Mouse (Mus musculus): ENCODE measurements around the gene Uqcrfs1. TPM values are rescaled to one million over a fixed set of nuclear protein-coding genes. Genes with fewer than 3 reads are reported as not detected.

The Uqcrfs1 gene
- polyA plus RNA-seq, 1 experiment, result 229 TPM

- Histone ChIP-seq H3K27ac (ENCODE audit: insufficient read depth, low read length) (no peak overlapping the region), H3K27me3 (ENCODE audit: control insufficient read depth, insufficient read depth, low read length) (no peaks in the 10 kb centered on the region), H3K4me3 (replicated peaks; ENCODE audit: insufficient read depth, low read depth, low read length) (no peak overlapping the region), H3K4me1 (ENCODE audit: control insufficient read depth, insufficient read depth, low read length) (no peaks in the 10 kb centered on the region)
- peak in 1 of 2 experiments; percentile 6 for DNase-seq
- TF ChIP-seq POLR2A (IDR thresholded peaks at IDR 0.05; ENCODE audit: borderline replicate concordance, insufficient read depth, low read length) (no peak), CTCF (IDR thresholded peaks at IDR 0.05; ENCODE audit: borderline replicate concordance, insufficient read depth, low read depth, low read length) (0 out of 2 replicates have a peak, but pooled peaks have one; percentile 22)
- 60% methylated on average over 8 of the region's 8 CpGs for WGBS
Observed at GRCm38 (mm10) chr13:30566767-30567166, 21.6 kb upstream of the Uqcrfs1 start.

- WGBS, result 89% methylated on average over 1 of the region's 1 CpGs
Observed at GRCm38 (mm10) chr13:30560603-30561002, 15.4 kb upstream of the Uqcrfs1 start.

GRCm38 (mm10) chr13:30560052-30560451 lies 14.9 kb upstream of the Uqcrfs1 start:
- Histone ChIP-seq H3K4me1 (ENCODE audit: control insufficient read depth, insufficient read depth, low read length) (no peaks in the 10 kb centered on the region), H3K27ac (ENCODE audit: insufficient read depth, low read length) (no peak overlapping the region), H3K4me3 (replicated peaks; ENCODE audit: insufficient read depth, low read depth, low read length) (no peak overlapping the region), H3K27me3 (ENCODE audit: control insufficient read depth, insufficient read depth, low read length) (no peaks in the 10 kb centered on the region)
- no peak for DNase-seq
- WGBS, result 86% methylated on average over 5 of the region's 5 CpGs
- TF ChIP-seq POLR2A (IDR thresholded peaks at IDR 0.05; ENCODE audit: borderline replicate concordance, insufficient read depth, low read length) (no peak), CTCF (IDR thresholded peaks at IDR 0.05; ENCODE audit: borderline replicate concordance, insufficient read depth, low read depth, low read length) (no peak)

More at GRCm38 (mm10) chr13:30560603-30561002, 15.4 kb upstream of the Uqcrfs1 start:
- H3K27me3 ChIP-seq (ENCODE audit: control insufficient read depth, insufficient read depth, low read length), result no peaks in the 10 kb centered on the region
- TF ChIP-seq POLR2A (IDR thresholded peaks at IDR 0.05; ENCODE audit: borderline replicate concordance, insufficient read depth, low read length) (no peak), CTCF (IDR thresholded peaks at IDR 0.05; ENCODE audit: borderline replicate concordance, insufficient read depth, low read depth, low read length) (no peak)
- H3K4me3 ChIP-seq (replicated peaks; ENCODE audit: insufficient read depth, low read depth, low read length), result no peak overlapping the region
- no peak overlapping the region for H3K27ac ChIP-seq (ENCODE audit: insufficient read depth, low read length)
- no peaks in the 10 kb centered on the region for H3K4me1 ChIP-seq (ENCODE audit: control insufficient read depth, insufficient read depth, low read length)
- no peak for DNase-seq

- 73% methylated on average over 2 of the region's 2 CpGs for WGBS
- DNase-seq, result no peak
- H3K27me3 ChIP-seq (ENCODE audit: control insufficient read depth, insufficient read depth, low read length), result no peaks in the 10 kb centered on the region
- no peak overlapping the region for H3K4me3 ChIP-seq (replicated peaks; ENCODE audit: insufficient read depth, low read depth, low read length)
- no peak overlapping the region for H3K27ac ChIP-seq (ENCODE audit: insufficient read depth, low read length)
- no peaks in the 10 kb centered on the region for H3K4me1 ChIP-seq (ENCODE audit: control insufficient read depth, insufficient read depth, low read length)
- TF ChIP-seq POLR2A (IDR thresholded peaks at IDR 0.05; ENCODE audit: borderline replicate concordance, insufficient read depth, low read length), result no peak
- TF ChIP-seq CTCF (IDR thresholded peaks at IDR 0.05; ENCODE audit: borderline replicate concordance, insufficient read depth, low read depth, low read length), result no peak
Observed at GRCm38 (mm10) chr13:30557751-30558150, 12.6 kb upstream of the Uqcrfs1 start.

GRCm38 (mm10) chr13:30553051-30553587 lies 8.0 kb upstream of the Uqcrfs1 start:
- TF ChIP-seq POLR2A (IDR thresholded peaks at IDR 0.05; ENCODE audit: borderline replicate concordance, insufficient read depth, low read length) (no peak), CTCF (IDR thresholded peaks at IDR 0.05; ENCODE audit: borderline replicate concordance, insufficient read depth, low read depth, low read length) (no peak)
- 18% methylated on average over 5 of the region's 5 CpGs for WGBS
- DNase-seq, result no peak
- no peaks in the 10 kb centered on the region for H3K4me1 ChIP-seq (ENCODE audit: control insufficient read depth, insufficient read depth, low read length)
- no peaks in the 10 kb centered on the region for H3K27me3 ChIP-seq (ENCODE audit: control insufficient read depth, insufficient read depth, low read length)
- no peak overlapping the region for H3K27ac ChIP-seq (ENCODE audit: insufficient read depth, low read length)
- no peak overlapping the region for H3K4me3 ChIP-seq (replicated peaks; ENCODE audit: insufficient read depth, low read depth, low read length)

GRCm38 (mm10) chr13:30549339-30549738 lies 4.2 kb upstream of the Uqcrfs1 start:
- H3K4me1 ChIP-seq (ENCODE audit: control insufficient read depth, insufficient read depth, low read length), result no peaks in the 10 kb centered on the region
- no peak overlapping the region for H3K27ac ChIP-seq (ENCODE audit: insufficient read depth, low read length)
- DNase-seq, result no peak
- H3K27me3 ChIP-seq (ENCODE audit: control insufficient read depth, insufficient read depth, low read length), result no peaks in the 10 kb centered on the region
- 74% methylated on average over 5 of the region's 5 CpGs for WGBS
- TF ChIP-seq POLR2A (IDR thresholded peaks at IDR 0.05; ENCODE audit: borderline replicate concordance, insufficient read depth, low read length), result no peak
- TF ChIP-seq CTCF (IDR thresholded peaks at IDR 0.05; ENCODE audit: borderline replicate concordance, insufficient read depth, low read depth, low read length), result no peak
- no peak overlapping the region for H3K4me3 ChIP-seq (replicated peaks; ENCODE audit: insufficient read depth, low read depth, low read length)

- Histone ChIP-seq H3K4me3 (replicated peaks; ENCODE audit: insufficient read depth, low read depth, low read length) (no peak overlapping the region), H3K27ac (ENCODE audit: insufficient read depth, low read length) (no peak overlapping the region), H3K27me3 (ENCODE audit: control insufficient read depth, insufficient read depth, low read length) (no peaks in the 10 kb centered on the region), H3K4me1 (ENCODE audit: control insufficient read depth, insufficient read depth, low read length) (no peaks in the 10 kb centered on the region)
- TF ChIP-seq POLR2A (IDR thresholded peaks at IDR 0.05; ENCODE audit: borderline replicate concordance, insufficient read depth, low read length) (no peak), CTCF (IDR thresholded peaks at IDR 0.05; ENCODE audit: borderline replicate concordance, insufficient read depth, low read depth, low read length) (peak; percentile 74)
- 17% methylated on average over 2 of the region's 2 CpGs for WGBS
- peak; percentile 59 to 64 for DNase-seq
Observed at GRCm38 (mm10) chr13:30548835-30549234, 3.7 kb upstream of the Uqcrfs1 start.

GRCm38 (mm10) chr13:30530761-30531160 lies 14.4 kb downstream of the Uqcrfs1 start:
- Histone ChIP-seq H3K27ac (ENCODE audit: insufficient read depth, low read length) (no peak overlapping the region), H3K4me3 (replicated peaks; ENCODE audit: insufficient read depth, low read depth, low read length) (no peak overlapping the region), H3K27me3 (ENCODE audit: control insufficient read depth, insufficient read depth, low read length) (no peaks in the 10 kb centered on the region), H3K4me1 (ENCODE audit: control insufficient read depth, insufficient read depth, low read length) (no peaks in the 10 kb centered on the region)
- 6% methylated on average over 5 of the region's 5 CpGs for WGBS
- TF ChIP-seq POLR2A (IDR thresholded peaks at IDR 0.05; ENCODE audit: borderline replicate concordance, insufficient read depth, low read length) (no peak), CTCF (IDR thresholded peaks at IDR 0.05; ENCODE audit: borderline replicate concordance, insufficient read depth, low read depth, low read length) (peak; percentile 69; the same call in 1 of the 2 replicates)
- peak; percentile 42 to 44 for DNase-seq

Measured in cerebellum, adult 2 months (tissue).